Comparison of ENCODE assay signal across 10 mouse cellular contexts in genomic region chr1:144243511-144243910, GRCm38 (mm10). TPM values are rescaled to one million over a fixed set of nuclear protein-coding genes. Genes with fewer than 3 reads are reported as not detected.
DNase-seq lines count a peak whose midpoint lies in the region; ATAC-seq lines count a peak whose summit lies in the region.
"Had no signal": no experiment of that assay in that cellular context is flagged by ENCODE, and none has a peak within 500 bp of the region (broad histone marks: within the 10 kb centered on the region; RNA-seq: fewer than 3 reads in every experiment).

No protein-coding gene starts in this region.

- no peak overlapping the region for H3K27ac ChIP-seq in liver, embryonic 11.5 days (ENCODE audit: low read depth, low read length)
- no peak overlapping the region for H3K27ac ChIP-seq in liver, embryonic 12.5 days
- H3K27ac ChIP-seq: liver, embryonic 14.5 days; stomach, embryonic 15.5 days had no signal

- H3K9me3 ChIP-seq in liver, embryonic 11.5 days (ENCODE audit: control insufficient read depth, low read length) = no peaks in the 10 kb centered on the region
- H3K9me3 ChIP-seq in liver, embryonic 12.5 days (replicated peaks) = no peaks in the 10 kb centered on the region
- H3K9me3 ChIP-seq: stomach, embryonic 15.5 days had no signal

- H3K36me3 ChIP-seq in liver, embryonic 11.5 days (ENCODE audit: control insufficient read depth, insufficient read depth, low read length) = no peaks in the 10 kb centered on the region
- H3K36me3 ChIP-seq in liver, embryonic 12.5 days = no peaks in the 10 kb centered on the region
- H3K36me3 ChIP-seq: stomach, embryonic 15.5 days had no signal

- no peaks in the 10 kb centered on the region for H3K27me3 ChIP-seq in liver, embryonic 11.5 days (replicated peaks; ENCODE audit: control insufficient read depth, insufficient read depth, low read length)
- H3K27me3 ChIP-seq in liver, embryonic 12.5 days (replicated peaks) = no peaks in the 10 kb centered on the region
- H3K27me3 ChIP-seq: stomach, embryonic 15.5 days had no signal

- H3K4me1 ChIP-seq in liver, embryonic 11.5 days (replicated peaks; ENCODE audit: control insufficient read depth, insufficient read depth, low read length) = no peaks in the 10 kb centered on the region
- H3K4me1 ChIP-seq in liver, embryonic 12.5 days = no peaks in the 10 kb centered on the region
- H3K4me1 ChIP-seq: stomach, embryonic 15.5 days had no signal

- peak; percentile 72 for ATAC-seq in liver, embryonic 11.5 days (replicated peaks; ENCODE audit: low FRiP score)
- no peak; the same call in 1 of the 2 replicates for ATAC-seq in liver, embryonic 12.5 days
- peak; percentile 82 for ATAC-seq in megakaryocyte, adult 5-6 weeks (ENCODE audit: poor library complexity, severe bottlenecking)

- 47% methylated on average over 1 of the region's 1 CpGs for WGBS in liver, embryonic 11.5 days
- WGBS in liver, embryonic 12.5 days (ENCODE audit: insufficient replicate concordance) = 36% methylated on average over 1 of the region's 1 CpGs

- peak; percentile 4 for DNase-seq in adrenal gland, adult 2 months
- no peak for DNase-seq in adrenal gland, postnatal 25 days
- DNase-seq in liver, embryonic 11.5 days (ENCODE audit: low spot score) = no peak
- DNase-seq in brain, adult 2 months (ENCODE audit: low read depth, low spot score) = peak; percentile 32
- DNase-seq in kidney, adult 9 months = peak; percentile 40
- DNase-seq in ovary, postnatal 10 days (ENCODE audit: low spot score) = no peak

- H3K9ac ChIP-seq in liver, embryonic 11.5 days (ENCODE audit: low read depth, low read length) = no peak overlapping the region
- no peak overlapping the region for H3K9ac ChIP-seq in liver, embryonic 12.5 days
- H3K9ac ChIP-seq: liver, embryonic 14.5 days; stomach, embryonic 15.5 days had no signal

- H3K4me2 ChIP-seq in liver, embryonic 11.5 days = no peak overlapping the region
- H3K4me2 ChIP-seq in liver, embryonic 12.5 days = no peak overlapping the region
- H3K4me2 ChIP-seq: stomach, embryonic 15.5 days had no signal

- no peak overlapping the region for H3K4me3 ChIP-seq in liver, embryonic 11.5 days (ENCODE audit: low read depth, low read length)
- no peak overlapping the region for H3K4me3 ChIP-seq in liver, embryonic 12.5 days
- H3K4me3 ChIP-seq: stomach, embryonic 15.5 days had no signal

RNA-seq across cellular contexts. Expression of gene Rgs1, which starts 5.5 kb away (rescaled TPM):
- 1 to 10 TPM in 1 of 2 experiments, under 1 TPM in 1; 0.69 to 1.0 TPM for total RNA-seq in adrenal gland, adult 2 months (2021)
- polyA plus RNA-seq in adrenal gland, adult 2 months (2012; rRNA removed) = 0.01 TPM in 1 of 2 replicates, not detected in the other
- 0.30 TPM in 1 of 2 replicates, not detected in the other for total RNA-seq in adrenal gland, postnatal 25 days (2021)
- 0.18 and 0.84 TPM in 2 replicates for polyA plus RNA-seq in liver, embryonic 11.5 days (2014; fragmentation: Nextera tagmentation; extraction: Ambion mirVana)
- 0.16 and 1.2 TPM in 2 replicates for polyA plus RNA-seq in liver, embryonic 12.5 days (2016; fragmentation: Nextera tagmentation; extraction: Ambion mirVana)
- 18.4 and 22.9 TPM in 2 replicates for total RNA-seq in megakaryocyte, adult 5-6 weeks (2015)
- 53.3 and 60.5 TPM in 2 replicates for total RNA-seq in megakaryocyte, adult 5-6 weeks (2017)

Comparison
In these comparisons a context has a peak if more than half of its experiments do, and no peak if none do; other contexts are left out.
1. DNase-seq: peak in adrenal gland, adult 2 months (single experiment), brain, adult 2 months (single experiment) and kidney, adult 9 months (single experiment); none in adrenal gland, postnatal 25 days (single experiment), liver, embryonic 11.5 days (single experiment) and ovary, postnatal 10 days (single experiment).
2. RNA of gene Rgs1, which starts 5.5 kb away (total RNA-seq): 18.4 to 60.5 TPM in megakaryocyte, adult 5-6 weeks; 0.69 to 1.0 TPM in adrenal gland, adult 2 months and 0.30 TPM in adrenal gland, postnatal 25 days; every median in the first group is over 4 times any median in the second.